Mouse (Mus musculus): ENCODE measurements around the gene Spata2.

Gene Spata2

DNA sequence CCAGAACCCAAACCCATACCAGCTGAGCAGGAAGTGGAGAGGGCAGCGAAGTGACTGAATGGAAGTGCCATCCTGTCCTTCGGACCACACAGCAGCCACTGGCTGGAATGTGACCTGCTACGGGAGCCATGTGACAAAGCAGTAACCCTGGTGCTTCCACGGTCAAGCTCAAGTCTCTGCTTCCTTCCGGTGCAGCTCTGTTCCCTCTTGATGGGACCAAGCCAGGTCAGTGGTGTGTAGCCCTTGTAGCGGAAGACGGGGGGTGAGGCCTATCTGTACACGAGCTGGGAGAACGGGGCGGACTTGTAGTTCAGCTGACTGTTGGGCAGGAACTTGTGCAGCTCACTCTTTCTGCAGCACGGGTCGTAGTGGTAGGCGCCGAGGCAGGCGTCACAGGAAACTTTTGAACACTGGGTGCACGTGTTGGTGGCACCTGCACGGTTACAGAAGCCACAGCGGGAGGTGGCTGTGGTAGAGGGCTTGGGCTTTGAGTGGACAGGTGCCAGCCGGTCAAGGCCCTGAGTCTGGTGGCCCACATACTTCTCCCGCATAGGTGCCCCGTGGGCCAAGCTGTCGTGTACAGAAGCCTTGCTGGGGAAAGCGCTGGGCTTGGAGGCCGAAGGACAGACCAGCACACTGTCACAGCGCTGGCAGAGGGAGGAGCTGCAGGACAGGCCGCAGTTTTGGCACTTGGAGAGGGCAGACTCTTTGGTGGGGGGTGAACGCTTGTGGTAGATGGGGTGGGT, 9.4 kb downstream of the Spata2 start:
- no peak for DNase-seq (ENCODE audit: low read depth, low spot score)

DNA sequence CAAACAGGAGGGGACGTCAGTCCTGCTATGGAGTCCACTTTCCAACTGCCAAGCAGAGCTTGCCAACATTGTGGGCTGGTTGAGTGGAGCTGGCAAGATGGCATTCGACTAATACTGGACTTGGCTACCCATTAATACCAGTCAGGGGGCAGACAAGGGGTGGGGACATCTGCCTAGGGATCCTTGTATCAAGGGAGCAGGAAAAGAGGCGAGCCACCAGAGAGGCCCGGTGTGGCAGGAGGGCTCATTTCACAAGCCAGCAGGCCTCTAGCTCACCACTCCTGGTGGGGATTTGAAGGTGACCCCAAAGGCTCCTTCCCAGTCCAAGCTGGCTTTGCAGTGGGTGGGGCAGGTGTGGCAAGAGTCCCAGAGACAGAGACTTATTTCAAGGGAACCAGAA, 10.0 kb downstream of the Spata2 start:
- DNase-seq (ENCODE audit: low read depth, low spot score): no peak

DNA sequence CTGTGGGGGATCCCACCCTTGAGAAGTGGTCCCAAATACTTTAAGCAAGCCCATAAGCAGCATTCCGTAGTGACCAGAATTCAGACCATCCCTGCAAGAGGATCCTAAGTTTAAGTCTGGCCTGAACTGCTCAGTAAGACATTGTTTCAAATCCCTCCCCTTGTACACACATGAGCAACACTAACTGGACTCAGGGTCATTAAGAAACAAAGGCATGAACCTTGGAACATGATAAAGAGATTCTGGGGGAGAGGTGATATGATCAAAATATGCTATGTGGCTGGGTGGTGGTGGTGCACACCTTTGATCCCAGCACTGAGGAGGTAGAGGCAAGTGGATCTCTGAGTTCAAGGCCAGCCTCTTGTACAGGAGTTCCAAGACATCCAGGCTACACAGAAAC, 13.2 kb downstream of the Spata2 start:
- no peak for DNase-seq (ENCODE audit: low read depth, low spot score)

DNA sequence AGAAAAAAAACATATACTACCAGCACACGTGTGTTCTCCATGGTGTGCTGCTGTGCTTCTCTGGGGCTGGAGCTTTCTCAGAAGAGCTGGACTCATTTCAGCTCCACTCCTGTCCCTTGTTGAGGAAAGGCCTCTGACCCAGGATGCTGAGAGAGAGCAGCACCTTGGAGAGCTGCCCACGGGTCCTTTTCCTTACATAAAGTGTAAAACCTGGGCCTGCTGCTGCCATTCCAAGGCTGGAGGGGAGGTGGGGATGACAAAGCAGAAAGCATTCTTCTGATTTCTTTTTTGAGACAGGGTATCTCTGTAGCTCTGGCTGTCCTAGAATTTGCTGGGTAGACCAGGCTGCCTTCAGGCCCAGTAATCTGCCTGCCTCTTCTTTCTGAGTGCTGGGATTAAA, 14.6 kb downstream of the Spata2 start:
- DNase-seq (ENCODE audit: low read depth, low spot score): no peak

DNA sequence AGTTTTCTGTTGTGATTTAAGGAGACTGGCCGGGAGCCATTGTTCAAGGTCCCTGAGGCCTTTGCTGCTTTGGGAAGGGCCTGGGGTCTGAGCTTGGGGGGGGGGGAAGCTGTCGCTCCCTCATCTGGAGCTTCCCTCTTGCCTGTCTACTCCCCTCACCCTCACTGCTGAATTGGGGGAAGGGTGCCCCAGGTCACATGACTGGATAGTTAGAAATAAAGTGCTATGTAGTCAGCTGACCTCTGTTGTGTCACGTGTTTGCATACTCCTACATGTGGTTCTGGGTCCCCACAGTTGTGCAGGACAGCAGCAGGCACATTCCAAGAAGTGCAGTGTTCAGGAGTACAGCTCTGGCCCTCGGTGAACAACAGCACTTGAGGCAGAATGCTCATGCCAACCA, 15.9 kb downstream of the Spata2 start:
- DNase-seq (ENCODE audit: low read depth, low spot score): no peak

DNA sequence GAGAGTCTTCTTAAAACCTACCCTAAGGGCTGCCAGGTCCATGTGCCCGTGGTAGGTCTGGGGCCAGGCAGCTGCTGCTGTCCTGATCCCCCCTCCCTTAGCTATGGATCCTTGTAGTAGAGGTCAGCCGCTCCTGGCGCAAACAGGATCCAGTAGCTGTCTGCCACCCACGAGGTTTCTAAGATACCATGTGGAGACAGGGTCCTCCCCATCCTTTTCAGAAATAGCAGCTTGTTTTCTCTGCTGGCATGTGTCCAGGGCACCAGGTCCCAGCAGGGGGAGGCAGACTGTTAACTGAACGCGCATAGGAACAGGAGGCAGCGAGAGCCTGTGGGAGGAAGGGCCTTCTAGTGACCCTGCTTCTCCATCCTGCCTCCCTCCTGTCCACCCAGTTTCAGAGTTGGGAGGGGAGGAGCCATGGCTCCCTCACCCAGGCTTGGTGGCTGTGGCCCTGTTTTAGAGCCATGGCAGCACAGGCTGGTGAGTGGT, 16.4 kb downstream of the Spata2 start:
- peak; percentile 61 for DNase-seq (ENCODE audit: low read depth, low spot score)

DNA sequence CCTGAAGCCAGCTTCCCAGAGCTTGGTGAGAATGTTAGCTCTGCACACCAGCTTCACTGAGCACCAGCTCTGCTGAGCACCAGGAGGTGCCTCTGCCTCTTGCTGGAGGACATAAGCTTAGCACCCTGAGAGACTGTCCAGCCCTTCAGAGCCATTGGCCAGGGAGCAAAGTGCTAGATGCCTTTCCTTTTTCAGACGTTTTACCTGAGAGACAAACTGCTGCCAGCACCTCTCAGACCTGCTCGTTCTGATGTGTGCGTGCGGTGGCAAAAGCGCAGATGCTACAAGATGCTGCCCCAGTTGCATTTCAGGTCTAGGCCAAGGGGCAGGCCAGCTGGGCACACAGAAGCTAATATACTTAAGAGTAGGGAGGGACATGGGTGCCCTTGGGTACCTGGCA, 17.1 kb downstream of the Spata2 start:
- no peak for DNase-seq (ENCODE audit: low read depth, low spot score)

DNA sequence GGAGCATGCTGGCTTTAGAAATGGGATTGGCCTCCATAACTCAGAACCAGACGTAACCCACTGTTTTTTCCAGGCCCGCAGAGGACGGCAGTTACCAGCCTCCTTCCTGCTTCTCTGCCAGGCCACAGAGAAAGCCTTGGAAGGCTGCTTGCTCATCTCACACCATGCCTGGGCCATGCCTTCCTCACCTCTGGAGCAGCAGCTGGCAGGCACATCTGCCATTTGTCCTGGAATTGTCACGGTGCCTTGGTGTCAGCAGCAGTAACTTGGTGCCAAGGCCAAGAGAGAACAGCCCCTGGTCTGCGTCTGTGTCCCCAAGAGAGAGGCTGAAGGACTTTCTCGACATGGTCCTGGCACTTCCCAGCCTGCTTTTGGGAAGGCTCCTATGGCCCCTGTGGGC, 18.5 kb downstream of the Spata2 start:
- DNase-seq (ENCODE audit: low read depth, low spot score): no peak

DNA sequence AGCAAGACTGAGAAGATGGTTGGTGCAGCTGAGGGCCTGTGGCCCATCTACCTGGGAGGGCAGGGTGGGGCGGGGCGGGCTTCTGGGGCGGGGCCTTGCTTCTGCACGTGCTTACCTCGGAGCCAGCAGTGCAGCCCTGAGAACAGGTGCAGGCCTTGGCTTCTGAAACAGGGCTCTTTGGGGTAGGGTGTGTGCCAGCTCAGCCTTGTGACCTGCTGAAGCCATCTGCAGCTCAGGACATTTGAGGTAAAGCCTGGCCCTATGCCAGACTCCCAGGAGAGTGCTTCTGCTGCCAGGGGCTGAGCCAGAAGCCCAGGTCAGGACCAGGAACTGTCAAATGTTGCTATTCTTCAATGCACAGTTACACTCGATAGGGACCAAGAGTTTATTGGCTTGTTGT, 21.1 kb downstream of the Spata2 start:
- DNase-seq (ENCODE audit: low read depth, low spot score): no peak

DNA sequence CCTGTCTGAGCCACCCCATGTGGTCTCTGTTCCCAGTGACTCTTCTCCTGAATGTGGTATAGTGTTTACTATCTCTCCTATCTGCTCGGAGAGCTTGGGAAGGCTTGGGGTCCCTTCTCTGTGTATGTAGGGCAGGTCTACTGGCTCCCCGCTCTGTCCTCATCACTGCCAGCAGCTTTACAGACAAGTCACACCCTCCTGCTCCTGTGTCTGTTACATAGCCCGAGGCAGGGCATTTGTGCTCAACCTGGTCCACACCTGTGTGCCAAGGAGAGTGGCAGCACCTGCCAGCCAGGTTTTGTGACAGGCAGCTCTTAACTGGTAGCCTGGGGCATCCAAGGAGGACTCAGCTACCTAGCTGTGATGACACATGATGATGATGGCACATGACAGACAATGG, 22.1 kb downstream of the Spata2 start:
- DNase-seq (ENCODE audit: low read depth, low spot score): no peak

DNA sequence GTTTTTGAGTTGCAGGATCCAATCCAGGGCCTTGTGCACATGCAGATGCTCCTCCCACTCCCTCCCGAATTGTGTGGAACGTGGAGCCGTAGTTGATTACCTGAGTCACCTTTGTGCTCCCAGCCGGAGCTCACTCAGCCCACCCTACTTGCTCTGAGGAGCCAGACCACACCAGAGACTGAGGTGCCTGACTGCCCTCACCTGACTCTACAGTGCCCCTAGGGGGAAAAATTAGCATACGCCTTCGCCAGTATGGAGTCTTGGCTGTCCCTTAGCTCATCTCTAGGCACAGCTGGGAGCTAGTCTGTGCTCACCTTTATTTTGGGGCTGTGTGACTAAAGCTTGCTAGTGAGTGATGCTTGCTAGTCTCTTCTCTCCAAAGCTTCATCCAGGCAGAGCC, 24.2 kb downstream of the Spata2 start:
- no peak for DNase-seq (ENCODE audit: low read depth, low spot score)

DNA sequence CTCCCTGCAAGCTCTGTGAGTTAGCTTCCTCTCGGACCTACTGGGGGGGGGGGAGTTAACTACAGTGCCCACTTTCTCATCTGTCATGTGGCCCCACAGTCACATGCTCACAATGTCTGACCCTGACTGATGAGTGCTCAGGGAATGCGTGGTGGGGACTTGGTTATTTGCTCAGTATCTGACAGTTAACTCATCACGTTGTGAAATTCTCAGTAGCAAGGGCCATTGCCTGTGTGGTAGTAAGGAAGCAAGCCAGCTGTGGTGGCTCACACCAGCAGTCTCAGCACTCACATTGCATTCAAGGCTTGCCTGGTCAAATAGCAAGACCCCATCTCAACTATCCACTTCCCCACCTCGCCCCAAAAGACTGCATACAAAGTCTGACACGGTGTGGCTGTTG, 25.5 kb downstream of the Spata2 start:
- no peak for DNase-seq (ENCODE audit: low read depth, low spot score)

DNA sequence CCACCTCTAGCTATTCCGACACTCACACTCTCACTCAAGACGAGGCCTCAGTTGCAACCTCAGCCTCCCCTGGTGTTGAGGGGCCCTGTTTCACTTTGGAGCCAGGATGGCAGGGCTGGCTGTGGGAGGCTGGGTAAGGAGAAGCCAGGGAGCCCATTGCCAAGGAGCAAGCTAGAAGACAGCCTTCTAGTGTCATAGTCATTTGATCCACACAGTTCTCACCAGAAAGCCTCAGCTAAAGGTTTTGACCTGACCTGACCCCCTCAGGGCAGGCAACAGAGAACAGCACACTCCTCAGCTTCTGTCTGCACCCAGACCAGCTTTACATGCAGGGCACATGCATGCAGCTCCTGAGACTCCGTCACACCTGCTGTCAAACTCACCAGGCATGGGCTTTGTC, 26.7 kb downstream of the Spata2 start:
- no peak for DNase-seq (ENCODE audit: low read depth, low spot score)

DNA sequence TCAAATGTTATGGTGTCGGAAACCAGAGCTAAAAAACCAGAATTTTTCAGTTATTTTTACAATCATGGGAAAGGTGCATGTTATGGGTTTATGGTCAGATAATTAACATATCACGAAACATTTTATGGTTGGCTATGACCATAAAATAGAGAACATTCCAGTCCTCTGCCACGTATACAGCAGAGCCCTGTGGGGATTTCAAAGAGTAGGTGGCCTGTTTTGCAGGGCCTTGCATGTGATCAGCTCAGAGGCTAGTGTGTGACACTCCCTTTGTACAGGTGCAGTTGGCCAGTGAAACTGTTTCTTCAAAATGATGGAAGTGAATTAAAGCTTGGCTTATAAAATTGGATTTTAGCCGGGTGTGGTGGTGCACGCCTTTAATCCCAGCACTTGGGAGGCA, 28.9 kb downstream of the Spata2 start:
- no peak for DNase-seq (ENCODE audit: low read depth, low spot score)

DNA sequence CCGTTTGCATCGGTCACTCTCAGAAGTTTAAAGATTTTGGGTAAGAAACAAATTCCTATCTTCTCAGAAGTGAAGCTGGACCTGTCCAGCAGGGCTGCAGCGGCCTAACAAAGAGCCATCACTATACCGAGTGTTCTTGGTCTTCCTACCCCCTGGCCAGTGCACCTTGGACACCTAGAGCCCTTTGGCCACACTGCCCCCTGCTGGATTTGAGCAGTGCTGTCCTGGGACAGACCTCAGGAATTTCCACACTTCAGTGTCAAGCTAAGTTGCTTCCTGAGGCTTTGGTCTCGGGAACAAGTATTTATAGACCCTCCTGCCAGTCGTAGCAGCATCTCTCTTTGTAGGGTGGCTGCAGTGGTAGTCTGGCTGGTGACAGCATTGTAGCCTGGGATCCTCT, 29.7 kb downstream of the Spata2 start:
- no peak for DNase-seq (ENCODE audit: low read depth, low spot score)

DNA sequence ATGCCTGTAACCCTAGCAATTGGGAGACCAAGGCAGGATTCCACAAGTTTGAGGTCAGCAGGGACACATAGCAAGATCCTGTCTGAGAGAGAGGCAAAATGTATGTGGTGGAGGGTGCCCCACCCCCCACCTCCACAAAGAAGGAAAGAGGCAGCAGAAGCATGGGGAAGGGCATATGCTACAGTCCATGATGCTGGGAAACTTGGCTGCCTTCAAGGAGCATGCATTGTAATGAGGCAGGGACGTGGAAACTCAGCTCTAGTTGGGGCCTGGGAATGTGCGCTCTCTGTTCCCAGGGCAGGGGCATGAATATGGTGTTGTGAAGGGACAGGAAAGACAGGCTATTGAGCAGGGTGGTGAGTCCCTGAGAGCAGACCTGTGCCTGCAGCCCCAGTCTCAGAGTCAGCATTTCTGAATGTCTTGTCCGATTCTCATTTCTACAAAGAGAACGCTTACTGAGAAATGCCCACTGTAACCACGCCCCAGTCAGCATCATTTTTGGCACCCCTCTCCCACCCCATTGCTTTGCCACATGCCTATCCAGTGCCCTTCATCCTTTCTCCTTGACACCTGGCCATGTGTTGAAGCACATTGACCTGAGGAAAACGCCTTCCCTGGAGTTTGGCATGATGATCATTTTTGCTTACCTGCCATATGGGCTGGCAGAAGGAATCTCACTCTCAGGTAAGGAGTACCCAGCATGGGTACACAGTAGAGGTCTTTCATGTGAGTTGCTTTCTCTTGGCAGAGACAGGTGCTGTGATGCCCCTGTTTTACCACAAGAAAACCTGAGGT, 33.4 kb downstream of the Spata2 start:
- no peak for DNase-seq (ENCODE audit: low read depth, low spot score)

DNA sequence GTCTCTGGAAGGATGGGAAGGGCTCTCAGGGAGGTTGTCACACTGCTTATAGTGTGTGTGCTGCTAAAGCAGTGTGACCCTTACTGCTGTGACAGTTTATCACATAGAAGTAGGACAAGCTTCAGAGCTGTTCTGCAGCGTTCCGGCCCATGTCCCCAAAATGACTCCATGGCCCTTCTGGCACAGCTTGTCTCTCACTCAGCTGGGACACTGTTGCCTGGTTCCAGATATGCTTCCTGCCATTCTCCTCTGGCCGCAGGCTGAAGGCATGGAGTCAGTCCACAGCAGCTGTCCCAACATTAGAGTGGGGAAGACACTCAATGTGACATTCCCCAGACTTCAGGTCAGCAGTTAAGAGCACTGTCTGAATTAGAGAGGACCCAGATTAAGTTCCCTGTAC, 34.1 kb downstream of the Spata2 start:
- DNase-seq (ENCODE audit: low read depth, low spot score): no peak

DNA sequence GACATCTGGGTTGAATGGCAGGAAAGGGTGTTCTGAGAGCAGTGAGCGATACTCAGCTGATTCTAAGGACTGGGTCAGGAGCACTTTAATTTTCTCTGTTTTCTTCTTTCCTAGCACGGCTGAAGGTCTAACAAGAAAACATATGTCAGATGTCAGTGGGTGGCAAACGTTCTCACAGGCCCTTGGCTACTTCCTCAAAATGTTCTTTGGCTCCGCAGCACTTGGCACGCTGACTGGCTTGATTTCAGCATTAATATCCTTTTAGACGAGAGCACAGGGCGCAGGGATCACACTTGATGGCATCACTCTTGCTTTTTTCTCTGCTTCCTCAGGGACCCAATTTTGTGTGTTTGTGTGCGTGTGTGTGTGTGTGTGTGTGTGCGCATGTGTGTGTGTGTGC, 35.5 kb downstream of the Spata2 start:
- no peak for DNase-seq (ENCODE audit: low read depth, low spot score)

DNA sequence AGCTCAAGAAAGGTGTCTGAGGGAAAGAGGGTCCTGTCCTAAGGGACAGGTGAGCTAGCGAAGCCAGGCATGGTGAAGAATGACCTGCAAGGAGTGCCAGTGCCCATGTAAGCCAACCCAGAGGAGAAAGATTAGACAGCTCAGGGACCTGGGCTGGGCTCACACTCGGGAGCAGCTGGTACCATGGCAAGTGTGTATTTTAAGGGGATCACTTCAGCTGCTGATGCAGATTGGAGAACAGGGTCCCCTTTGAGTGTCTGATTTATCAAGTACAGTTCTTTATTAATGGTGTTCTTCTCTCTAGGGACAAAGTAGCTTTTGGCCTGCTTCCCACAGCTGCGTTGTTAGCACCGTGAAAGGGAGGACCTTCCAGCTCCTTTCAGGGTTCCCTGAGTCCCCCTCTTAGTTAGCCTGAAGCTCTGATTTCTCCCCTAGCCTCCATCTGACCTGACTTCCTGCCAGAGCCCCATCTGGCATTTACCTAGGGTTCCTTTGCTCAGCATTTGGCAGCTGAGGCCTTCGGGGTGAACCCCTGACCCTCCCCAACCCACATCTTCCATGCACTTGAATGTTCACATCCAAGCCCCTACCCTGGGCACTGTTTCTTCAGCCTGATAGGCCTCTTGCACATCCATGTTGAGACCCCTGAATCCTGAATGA, 36.2 kb downstream of the Spata2 start:
- DNase-seq (ENCODE audit: low read depth, low spot score): no peak

DNA sequence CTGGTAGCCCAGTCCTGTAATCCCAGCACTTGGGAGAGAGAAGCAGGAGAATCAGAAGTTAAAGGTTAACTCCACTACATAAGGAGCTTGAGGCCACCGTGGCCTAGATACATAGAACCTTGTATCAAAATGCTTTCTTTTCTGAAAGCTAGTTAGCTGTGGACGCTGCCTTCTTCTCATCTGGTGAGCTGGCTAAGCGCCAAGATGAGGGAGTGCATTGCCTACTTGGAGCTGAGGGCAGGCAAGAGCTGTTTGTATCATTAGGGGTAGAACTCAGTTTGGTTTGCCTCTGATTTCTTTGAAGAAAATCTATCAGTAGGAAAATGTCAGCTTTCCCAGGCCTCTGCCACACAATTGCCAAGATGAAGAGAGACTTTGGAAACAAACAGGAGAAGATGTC, 38.9 kb downstream of the Spata2 start:
- DNase-seq (ENCODE audit: low read depth, low spot score): no peak

DNA sequence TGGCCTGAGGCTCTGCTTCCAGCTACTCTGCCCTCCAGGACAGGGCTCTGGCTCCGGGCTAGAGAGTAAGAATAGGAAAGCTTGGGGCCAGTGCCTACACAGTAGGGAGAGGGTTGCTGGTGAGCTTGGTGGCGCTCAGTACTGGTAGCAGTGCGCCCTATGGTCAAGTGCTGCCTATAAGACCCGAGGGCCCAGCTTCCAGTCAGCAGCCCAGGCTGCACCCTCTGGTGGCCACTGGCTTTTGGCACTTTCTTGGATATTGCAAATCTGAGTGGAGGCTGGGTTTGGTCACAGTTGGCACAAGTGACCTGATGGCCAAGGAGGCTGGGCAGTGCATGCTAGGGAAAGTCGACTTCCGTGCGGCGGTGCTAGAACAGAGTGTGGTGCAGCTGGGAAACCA, 42.0 kb downstream of the Spata2 start:
- no peak for DNase-seq (ENCODE audit: low read depth, low spot score)
